In genomic region chr1:133977260-133977659, GRCm38 (mm10) we compare ENCODE assay signal across 9 mouse cellular contexts. TPM values are rescaled to one million over a fixed set of nuclear protein-coding genes. Genes with fewer than 3 reads are reported as not detected.
A peak's percentile ranks its signal among the peaks of the same experiment; 100 is the strongest.
DNase-seq lines count a peak whose midpoint lies in the region; ATAC-seq and TF ChIP-seq lines count a peak whose summit lies in the region.
"Had no signal": no experiment of that assay in that cellular context is flagged by ENCODE, and none has a peak within 500 bp of the region (broad histone marks: within the 10 kb centered on the region; RNA-seq: fewer than 3 reads in every experiment).

No protein-coding gene starts in this region.

- no peaks in the 10 kb centered on the region for H3K27me3 ChIP-seq in forebrain, embryonic 14.5 days (replicated peaks; ENCODE audit: control insufficient read depth, insufficient read depth, low read length)
- no peaks in the 10 kb centered on the region for H3K27me3 ChIP-seq in forebrain, embryonic 15.5 days
- H3K27me3 ChIP-seq in testis, adult 2 months (ENCODE audit: control insufficient read depth, insufficient read depth, low read length) = no peaks in the 10 kb centered on the region
- no peaks in the 10 kb centered on the region for H3K27me3 ChIP-seq in stomach, embryonic 15.5 days (replicated peaks)

- no peak for TF ChIP-seq CTCF in testis, adult 2 months (IDR thresholded peaks at IDR 0.05; ENCODE audit: control insufficient read depth, insufficient read depth, insufficient replicate concordance, low read depth, low read length)

- no peak overlapping the region for H3K4me2 ChIP-seq in forebrain, embryonic 14.5 days (ENCODE audit: low read length)
- no peak overlapping the region for H3K4me2 ChIP-seq in forebrain, embryonic 15.5 days (replicated peaks)
- H3K4me2 ChIP-seq in stomach, embryonic 15.5 days = no peak overlapping the region

- no peak overlapping the region for H3K9ac ChIP-seq in forebrain, embryonic 14.5 days (ENCODE audit: low read length)
- no peak overlapping the region for H3K9ac ChIP-seq in forebrain, embryonic 15.5 days (replicated peaks)
- H3K9ac ChIP-seq in stomach, embryonic 15.5 days = no peak overlapping the region

- no peak overlapping the region for H3K27ac ChIP-seq in forebrain, embryonic 14.5 days (ENCODE audit: low read depth, low read length)
- H3K27ac ChIP-seq in forebrain, embryonic 15.5 days (replicated peaks) = no peak overlapping the region
- peak overlapping the region; percentile 63; the same call in 1 of the 2 replicates for H3K27ac ChIP-seq in testis, adult 2 months (ENCODE audit: control insufficient read depth, insufficient read depth, low read depth, low read length)
- 0 out of 2 replicates have a peak overlapping the region, but pooled peaks have one; percentile 31 for H3K27ac ChIP-seq in stomach, embryonic 15.5 days

- H3K4me1 ChIP-seq in forebrain, embryonic 14.5 days (ENCODE audit: control insufficient read depth, insufficient read depth, low read length) = peaks cover 5% of the 10 kb centered on the region; the same call in 1 of the 2 replicates
- peaks cover 7% of the 10 kb centered on the region; the same call in 1 of the 2 replicates for H3K4me1 ChIP-seq in forebrain, embryonic 15.5 days
- peaks cover 2% of the 10 kb centered on the region for H3K4me1 ChIP-seq in testis, adult 2 months (ENCODE audit: control insufficient read depth, insufficient read depth, low read length)
- peaks cover 17% of the 10 kb centered on the region; the same call in 1 of the 2 replicates for H3K4me1 ChIP-seq in stomach, embryonic 15.5 days

- TF ChIP-seq POLR2A in testis, adult 2 months (IDR thresholded peaks at IDR 0.05; ENCODE audit: control insufficient read depth, low read depth, low read length) = no peak

- WGBS in forebrain, embryonic 14.5 days = 79% methylated on average over 7 of the region's 7 CpGs
- 79% methylated on average over 7 of the region's 7 CpGs for WGBS in forebrain, embryonic 15.5 days
- WGBS in stomach, embryonic 15.5 days = 64% methylated on average over 7 of the region's 7 CpGs

- no peaks in the 10 kb centered on the region for H3K9me3 ChIP-seq in forebrain, embryonic 14.5 days (replicated peaks; ENCODE audit: control insufficient read depth, low read length)
- no peaks in the 10 kb centered on the region for H3K9me3 ChIP-seq in forebrain, embryonic 15.5 days
- no peaks in the 10 kb centered on the region for H3K9me3 ChIP-seq in stomach, embryonic 15.5 days

- no peak overlapping the region for H3K4me3 ChIP-seq in forebrain, embryonic 14.5 days (ENCODE audit: low read depth, low read length)
- H3K4me3 ChIP-seq in forebrain, embryonic 15.5 days = no peak overlapping the region
- no peak overlapping the region for H3K4me3 ChIP-seq in testis, adult 2 months (ENCODE audit: control insufficient read depth, low read depth, low read length)
- no peak overlapping the region for H3K4me3 ChIP-seq in stomach, embryonic 15.5 days (replicated peaks)

- peak; percentile 12 for DNase-seq in forebrain, embryonic 14.5 days (ENCODE audit: low spot score)
- DNase-seq in testis, postnatal 10 days (ENCODE audit: low spot score) = no peak
- peak; percentile 65 for DNase-seq in heart, adult 8-10 months (ENCODE audit: low spot score)
- no peak for DNase-seq in urinary bladder, postnatal 25 days (ENCODE audit: low spot score)
- no peak for DNase-seq in frontal cortex, postnatal 10 days (ENCODE audit: low spot score in 2 of 2)
- DNase-seq: kidney, adult 8-10 months had no signal

- no peaks in the 10 kb centered on the region for H3K36me3 ChIP-seq in forebrain, embryonic 14.5 days (ENCODE audit: control insufficient read depth, insufficient read depth, low read length)
- H3K36me3 ChIP-seq in forebrain, embryonic 15.5 days = no peaks in the 10 kb centered on the region
- no peaks in the 10 kb centered on the region for H3K36me3 ChIP-seq in testis, adult 2 months (ENCODE audit: control insufficient read depth, insufficient read depth, low read length)
- H3K36me3 ChIP-seq in stomach, embryonic 15.5 days = no peaks in the 10 kb centered on the region

- ATAC-seq in forebrain, embryonic 14.5 days = no peak
- no peak for ATAC-seq in forebrain, embryonic 15.5 days (replicated peaks)
- no peak for ATAC-seq in stomach, embryonic 15.5 days (ENCODE audit: insufficient read depth, low FRiP score, low read depth)

RNA-seq across cellular contexts. Expression of gene Prelp, which starts 56.0 kb away (rescaled TPM):
- 2.6 and 5.5 TPM in 2 replicates for polyA plus RNA-seq in forebrain, embryonic 14.5 days (2014; fragmentation: Nextera tagmentation; extraction: Ambion mirVana)
- polyA plus RNA-seq in forebrain, embryonic 15.5 days (2015; fragmentation: Nextera tagmentation; extraction: Ambion mirVana) = 3.8 and 4.2 TPM in 2 replicates
- 4.3 and 4.7 TPM in 2 replicates for polyA plus RNA-seq in testis, adult 2 months (2012; rRNA removed)
- 10 to 100 TPM; 26.0 to 28.4 (median 27.1) TPM for total RNA-seq in heart, adult 8-10 months (2022)
- polyA plus RNA-seq in stomach, embryonic 15.5 days (2015; fragmentation: Nextera tagmentation; extraction: Ambion mirVana) = 2.2 and 2.4 TPM in 2 replicates

RNA-seq across cellular contexts. Expression of gene Fmod, which starts 59.8 kb away (rescaled TPM):
- 3.3 and 7.7 TPM in 2 replicates for polyA plus RNA-seq in forebrain, embryonic 14.5 days (2014; fragmentation: Nextera tagmentation; extraction: Ambion mirVana)
- 4.2 and 6.4 TPM in 2 replicates for polyA plus RNA-seq in forebrain, embryonic 15.5 days (2015; fragmentation: Nextera tagmentation; extraction: Ambion mirVana)
- 3.6 and 5.1 TPM in 2 replicates for polyA plus RNA-seq in testis, adult 2 months (2012; rRNA removed)
- 10 to 100 TPM in 1 of 4 experiments, 1 to 10 TPM in 3; 5.9 to 14.1 (median 8.2) TPM for total RNA-seq in heart, adult 8-10 months (2022)
- polyA plus RNA-seq in stomach, embryonic 15.5 days (2015; fragmentation: Nextera tagmentation; extraction: Ambion mirVana) = 9.0 and 11.1 TPM in 2 replicates

Comparison
In these comparisons a context has a peak if more than half of its experiments do, and no peak if none do; other contexts are left out.
1. DNase-seq: peak in forebrain, embryonic 14.5 days (single experiment) and heart, adult 8-10 months (single experiment); none in testis, postnatal 10 days (single experiment), urinary bladder, postnatal 25 days (single experiment) and frontal cortex, postnatal 10 days (0 of 2).
2. H3K27ac ChIP-seq: peak in testis, adult 2 months (single experiment) and stomach, embryonic 15.5 days (single experiment); none in forebrain, embryonic 14.5 days (single experiment) and forebrain, embryonic 15.5 days (single experiment).